Mouse (Mus musculus): ENCODE measurements at regions not wholly inside any gene's neighbourhood (a gene's known extent, or its start where the extent isn't known, plus 50 kb on each side); places are given as distances from the start of the nearest gene placed in this dataset.

DNA sequence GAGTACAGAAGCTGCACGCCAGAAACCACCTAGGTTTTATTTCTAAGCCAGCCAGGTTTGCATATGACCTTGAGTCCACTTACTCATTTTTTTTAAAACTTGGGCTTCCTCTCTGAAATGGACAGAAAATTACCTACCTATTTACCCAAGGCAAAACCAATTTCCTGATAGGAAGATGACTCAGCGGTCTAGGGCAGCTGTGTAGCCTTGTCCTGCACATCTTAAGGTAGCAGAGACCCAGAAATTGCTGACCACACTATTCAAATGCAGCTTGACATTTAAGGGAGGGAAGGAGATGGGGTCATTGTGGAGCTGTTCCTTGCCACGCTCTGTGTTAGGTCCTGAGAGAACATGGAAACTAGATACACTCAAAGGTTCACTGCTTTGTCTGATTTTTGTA, 98.1 kb upstream of the Fndc3a start:
- WGBS, result 74% methylated on average over 3 of the region's 3 CpGs
- H3K27ac ChIP-seq (ENCODE audit: low read length), result no peak overlapping the region
- H3K4me3 ChIP-seq (ENCODE audit: low read length), result no peak overlapping the region

DNA sequence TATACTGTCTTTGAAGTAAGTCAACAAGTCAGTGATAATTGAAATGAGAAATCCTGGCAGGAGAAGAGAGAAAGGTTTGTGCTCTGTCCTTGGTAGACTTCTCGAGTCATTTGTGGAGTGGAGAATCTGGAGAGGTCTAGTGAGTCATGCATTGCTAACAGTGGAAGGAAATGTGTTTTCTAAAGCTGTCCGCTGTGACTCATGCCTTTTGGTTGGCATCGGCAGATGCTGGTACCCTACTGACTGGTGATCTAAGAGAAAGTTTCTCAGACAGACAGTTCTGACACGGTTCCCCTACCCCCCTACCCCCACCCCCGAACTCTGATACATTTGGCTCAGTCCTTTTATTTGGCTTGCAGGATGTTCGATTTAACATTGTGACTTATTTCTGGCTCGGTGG, 97.5 kb upstream of the Fndc3a start:
- no peak overlapping the region for H3K4me3 ChIP-seq (ENCODE audit: low read length)
- H3K27me3 ChIP-seq (replicated peaks; ENCODE audit: control insufficient read depth, insufficient read depth, low read length), result no peaks in the 10 kb centered on the region
- H3K9ac ChIP-seq (ENCODE audit: low read depth, low read length), result no peak overlapping the region
- no peak overlapping the region for H3K4me2 ChIP-seq (ENCODE audit: low read depth, low read length)
- no peaks in the 10 kb centered on the region for H3K4me1 ChIP-seq (ENCODE audit: control insufficient read depth, insufficient read depth, low read length)
- ATAC-seq, result no peak
- H3K36me3 ChIP-seq (ENCODE audit: control insufficient read depth, insufficient read depth, low read length), result no peaks in the 10 kb centered on the region
- no peak overlapping the region for H3K27ac ChIP-seq (ENCODE audit: low read length)
- WGBS, result 82% methylated on average over 7 of the region's 7 CpGs
- H3K9me3 ChIP-seq (ENCODE audit: control insufficient read depth, low read length), result no peaks in the 10 kb centered on the region

More for the DNA sequence above, 98.1 kb upstream of the Fndc3a start:
- Histone ChIP-seq H3K9me3 (ENCODE audit: control insufficient read depth, low read length) (no peaks in the 10 kb centered on the region), H3K4me1 (ENCODE audit: control insufficient read depth, insufficient read depth, low read length) (no peaks in the 10 kb centered on the region), H3K36me3 (ENCODE audit: control insufficient read depth, insufficient read depth, low read length) (no peaks in the 10 kb centered on the region), H3K27me3 (replicated peaks; ENCODE audit: control insufficient read depth, insufficient read depth, low read length) (no peaks in the 10 kb centered on the region), H3K9ac (ENCODE audit: low read depth, low read length) (no peak overlapping the region), H3K4me2 (ENCODE audit: low read depth, low read length) (no peak overlapping the region)
- ATAC-seq, result no peak

DNA sequence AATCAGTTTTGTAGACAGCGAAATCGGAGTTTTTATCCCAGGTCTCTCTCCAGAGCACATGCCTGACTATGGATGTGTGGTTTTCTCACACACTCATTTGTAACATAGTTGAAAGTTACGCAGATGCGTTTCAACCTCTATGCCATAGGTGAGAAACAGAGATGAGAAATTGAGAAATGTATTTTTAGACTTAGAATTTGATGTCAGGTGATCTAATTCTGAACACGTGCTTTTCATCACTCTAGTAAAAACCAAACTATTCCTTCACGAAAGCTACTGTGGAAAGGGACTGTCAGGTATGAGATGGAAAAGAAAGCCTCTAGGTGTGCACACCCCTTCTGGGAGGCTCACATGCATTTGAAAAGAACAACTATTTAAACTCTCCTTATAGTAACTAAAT, 96.8 kb upstream of the Fndc3a start:
- no peak overlapping the region for H3K4me2 ChIP-seq (ENCODE audit: low read depth, low read length)
- no peaks in the 10 kb centered on the region for H3K36me3 ChIP-seq (ENCODE audit: control insufficient read depth, insufficient read depth, low read length)
- no peak overlapping the region for H3K9ac ChIP-seq (ENCODE audit: low read depth, low read length)
- H3K4me1 ChIP-seq (ENCODE audit: control insufficient read depth, insufficient read depth, low read length), result no peaks in the 10 kb centered on the region
- no peak overlapping the region for H3K4me3 ChIP-seq (ENCODE audit: low read length)
- H3K27ac ChIP-seq (ENCODE audit: low read length), result no peak overlapping the region
- 95% methylated on average over 6 of the region's 6 CpGs for WGBS
- no peaks in the 10 kb centered on the region for H3K9me3 ChIP-seq (ENCODE audit: control insufficient read depth, low read length)
- no peak for ATAC-seq
- no peaks in the 10 kb centered on the region for H3K27me3 ChIP-seq (replicated peaks; ENCODE audit: control insufficient read depth, insufficient read depth, low read length)

DNA sequence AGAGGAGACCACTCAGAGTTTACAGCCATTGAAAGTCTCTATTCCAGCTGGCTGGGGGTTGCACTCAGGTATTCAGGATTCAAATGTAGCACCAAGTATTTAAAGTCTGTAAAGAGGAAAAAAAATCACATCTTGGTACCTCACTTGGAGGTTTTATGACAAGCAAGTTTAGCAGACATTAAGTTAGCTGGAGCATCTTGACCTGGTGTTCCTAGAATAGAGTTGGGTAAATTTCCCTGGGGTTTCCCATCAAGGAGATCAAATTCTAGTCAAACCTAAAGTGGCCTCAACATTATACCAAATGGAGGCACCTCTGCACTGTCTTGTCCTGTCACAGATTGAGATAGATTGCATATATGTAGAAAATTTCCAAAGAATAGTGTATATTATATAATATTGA, 93.8 kb upstream of the Fndc3a start:
- no peaks in the 10 kb centered on the region for H3K36me3 ChIP-seq (ENCODE audit: control insufficient read depth, insufficient read depth, low read length)
- no peaks in the 10 kb centered on the region for H3K9me3 ChIP-seq (ENCODE audit: control insufficient read depth, low read length)
- no peak overlapping the region for H3K27ac ChIP-seq (ENCODE audit: low read length)
- no peak overlapping the region for H3K4me3 ChIP-seq (ENCODE audit: low read length)
- no peaks in the 10 kb centered on the region for H3K27me3 ChIP-seq (replicated peaks; ENCODE audit: control insufficient read depth, insufficient read depth, low read length)
- H3K4me1 ChIP-seq (ENCODE audit: control insufficient read depth, insufficient read depth, low read length), result no peaks in the 10 kb centered on the region
- no peak overlapping the region for H3K9ac ChIP-seq (ENCODE audit: low read depth, low read length)
- no peak overlapping the region for H3K4me2 ChIP-seq (ENCODE audit: low read depth, low read length)
- no peak for ATAC-seq

DNA sequence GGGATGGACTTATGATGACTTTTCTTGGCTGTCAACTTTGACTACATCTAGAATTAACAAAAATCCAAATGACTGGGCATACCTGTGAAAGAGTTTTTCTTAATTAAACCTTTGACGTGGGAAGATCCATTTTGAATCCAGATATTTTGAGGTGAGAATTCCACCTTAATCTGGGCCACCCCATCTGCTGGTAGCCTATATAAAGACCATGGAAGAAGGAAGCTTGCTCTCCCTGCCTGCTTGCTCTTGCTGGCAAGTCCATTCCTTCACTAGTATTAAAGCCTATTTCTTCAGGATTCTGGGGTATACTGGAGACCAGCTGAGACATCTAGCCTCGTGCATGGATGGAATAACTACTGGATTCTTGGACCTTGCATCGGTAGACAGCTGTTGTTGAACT, 80.9 kb upstream of the Fndc3a start:
- no peak overlapping the region for H3K4me2 ChIP-seq (ENCODE audit: low read depth, low read length)
- WGBS, result 74% methylated on average over 3 of the region's 3 CpGs
- H3K27ac ChIP-seq (ENCODE audit: low read length), result no peak overlapping the region
- H3K27me3 ChIP-seq (replicated peaks; ENCODE audit: control insufficient read depth, insufficient read depth, low read length), result no peaks in the 10 kb centered on the region
- no peak overlapping the region for H3K9ac ChIP-seq (ENCODE audit: low read depth, low read length)
- H3K4me3 ChIP-seq (ENCODE audit: low read length), result no peak overlapping the region
- H3K9me3 ChIP-seq (ENCODE audit: control insufficient read depth, low read length), result no peaks in the 10 kb centered on the region
- H3K4me1 ChIP-seq (ENCODE audit: control insufficient read depth, insufficient read depth, low read length), result no peaks in the 10 kb centered on the region
- no peak for ATAC-seq
- H3K36me3 ChIP-seq (ENCODE audit: control insufficient read depth, insufficient read depth, low read length), result no peaks in the 10 kb centered on the region

DNA sequence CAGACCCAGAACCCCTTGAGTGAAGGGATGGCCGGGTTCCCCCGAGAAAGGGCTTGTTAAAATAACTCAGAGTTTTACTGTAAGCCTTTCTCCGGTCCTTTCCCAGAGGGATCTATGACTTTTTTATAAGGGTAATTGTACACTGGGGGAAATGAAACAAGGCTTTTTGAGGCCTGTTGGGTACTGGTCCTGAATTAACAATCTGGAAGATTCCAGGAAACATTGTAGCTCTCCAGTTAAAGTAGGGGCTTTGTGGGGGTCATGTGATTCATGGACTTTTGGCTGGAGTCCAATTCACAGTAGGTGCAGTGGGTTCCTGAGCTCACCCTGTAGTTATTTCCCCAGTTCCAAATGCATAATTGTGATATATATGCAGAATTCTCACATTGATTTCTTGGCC, 77.1 kb upstream of the Fndc3a start:
- no peak for ATAC-seq
- Histone ChIP-seq H3K36me3 (ENCODE audit: control insufficient read depth, insufficient read depth, low read length) (no peaks in the 10 kb centered on the region), H3K9me3 (ENCODE audit: control insufficient read depth, low read length) (no peaks in the 10 kb centered on the region), H3K9ac (ENCODE audit: low read depth, low read length) (no peak overlapping the region), H3K4me2 (ENCODE audit: low read depth, low read length) (no peak overlapping the region), H3K4me3 (ENCODE audit: low read length) (no peak overlapping the region), H3K27me3 (replicated peaks; ENCODE audit: control insufficient read depth, insufficient read depth, low read length) (no peaks in the 10 kb centered on the region), H3K4me1 (ENCODE audit: control insufficient read depth, insufficient read depth, low read length) (no peaks in the 10 kb centered on the region; the same call in 1 of the 2 replicates), H3K27ac (ENCODE audit: low read length) (no peak overlapping the region)
- WGBS, result 88% methylated on average over 3 of the region's 3 CpGs

DNA sequence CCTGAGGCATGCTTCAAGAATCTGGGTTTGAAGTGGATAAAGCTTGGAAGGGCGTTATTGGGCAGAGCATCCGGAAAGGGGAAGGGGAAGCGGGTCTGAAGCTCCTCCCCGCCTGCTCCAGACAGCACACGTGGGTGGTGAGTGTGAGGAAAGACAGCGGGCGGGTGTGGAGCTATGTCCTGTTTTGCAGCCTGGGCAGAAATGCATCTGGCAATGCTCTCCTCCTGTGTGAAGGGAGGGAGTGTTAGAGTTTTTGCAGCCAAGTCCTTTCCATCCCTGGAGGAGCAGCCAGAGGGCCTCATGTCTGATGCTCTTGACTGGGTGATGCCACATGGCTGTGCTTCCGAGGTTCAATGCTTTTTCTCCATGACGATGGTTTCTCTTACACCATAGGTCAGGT, 73.4 kb upstream of the Fndc3a start:
- H3K27me3 ChIP-seq (replicated peaks; ENCODE audit: control insufficient read depth, insufficient read depth, low read length), result no peaks in the 10 kb centered on the region
- no peak overlapping the region for H3K9ac ChIP-seq (ENCODE audit: low read depth, low read length)
- no peak overlapping the region for H3K4me2 ChIP-seq (ENCODE audit: low read depth, low read length)
- H3K9me3 ChIP-seq (ENCODE audit: control insufficient read depth, low read length), result no peaks in the 10 kb centered on the region
- H3K36me3 ChIP-seq (ENCODE audit: control insufficient read depth, insufficient read depth, low read length), result no peaks in the 10 kb centered on the region
- H3K4me3 ChIP-seq (ENCODE audit: low read length), result no peak overlapping the region
- H3K27ac ChIP-seq (ENCODE audit: low read length), result no peak overlapping the region
- peak; percentile 59; the same call in 1 of the 2 replicates for ATAC-seq
- H3K4me1 ChIP-seq (ENCODE audit: control insufficient read depth, insufficient read depth, low read length), result no peaks in the 10 kb centered on the region; the same call in 1 of the 2 replicates
- WGBS, result 43% methylated on average over 9 of the region's 9 CpGs

DNA sequence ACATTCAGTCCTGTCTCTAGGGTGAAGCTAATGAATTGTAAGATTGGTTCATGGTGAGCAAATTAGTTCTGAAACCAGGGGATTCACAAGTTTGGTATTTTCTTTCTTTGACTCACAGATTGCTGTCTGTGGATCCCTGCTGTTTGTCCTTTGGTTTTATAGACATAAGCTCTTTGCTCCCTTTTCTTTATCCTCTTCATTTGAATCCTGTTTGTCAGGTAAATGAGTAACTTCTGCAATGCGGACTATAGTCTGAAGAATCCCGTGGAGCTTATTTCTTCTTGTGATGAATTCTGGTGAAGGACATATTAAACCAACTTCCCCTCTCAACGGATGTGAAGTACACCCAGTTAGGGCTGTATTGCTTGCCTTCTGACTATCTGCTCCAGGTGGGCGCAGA, 69.6 kb upstream of the Fndc3a start:
- H3K4me3 ChIP-seq (ENCODE audit: low read length), result no peak overlapping the region
- no peak overlapping the region for H3K9ac ChIP-seq (ENCODE audit: low read depth, low read length)
- H3K4me2 ChIP-seq (ENCODE audit: low read depth, low read length), result no peak overlapping the region
- H3K4me1 ChIP-seq (ENCODE audit: control insufficient read depth, insufficient read depth, low read length), result no peaks in the 10 kb centered on the region; the same call in 1 of the 2 replicates
- H3K36me3 ChIP-seq (ENCODE audit: control insufficient read depth, insufficient read depth, low read length), result no peaks in the 10 kb centered on the region
- no peaks in the 10 kb centered on the region for H3K9me3 ChIP-seq (ENCODE audit: control insufficient read depth, low read length)
- WGBS, result 73% methylated on average over 4 of the region's 4 CpGs
- H3K27ac ChIP-seq (ENCODE audit: low read length), result no peak overlapping the region
- ATAC-seq, result no peak
- H3K27me3 ChIP-seq (replicated peaks; ENCODE audit: control insufficient read depth, insufficient read depth, low read length), result no peaks in the 10 kb centered on the region

DNA sequence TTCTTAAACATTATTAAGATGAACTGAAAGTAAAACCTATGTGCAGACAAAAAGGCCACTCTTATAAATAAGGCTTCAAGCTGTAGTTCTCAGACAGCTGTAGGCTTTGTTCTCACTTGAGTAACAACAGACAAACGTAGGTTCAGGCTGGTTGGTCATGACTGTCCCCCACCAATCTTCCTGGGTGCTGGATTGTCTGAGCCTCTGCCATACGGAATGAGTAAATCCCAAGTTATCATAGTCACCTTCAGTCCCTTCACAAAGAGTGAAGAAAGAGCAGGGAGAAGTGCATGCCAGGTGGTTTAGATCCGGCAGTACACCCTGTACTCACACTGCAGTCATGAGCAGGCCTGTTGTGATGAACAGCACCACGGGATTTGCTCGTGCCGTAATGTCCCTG, 69.0 kb upstream of the Fndc3a start:
- Histone ChIP-seq H3K36me3 (ENCODE audit: control insufficient read depth, insufficient read depth, low read length) (no peaks in the 10 kb centered on the region), H3K4me3 (ENCODE audit: low read length) (no peak overlapping the region), H3K27ac (ENCODE audit: low read length) (no peak overlapping the region), H3K9me3 (ENCODE audit: control insufficient read depth, low read length) (no peaks in the 10 kb centered on the region), H3K4me2 (ENCODE audit: low read depth, low read length) (no peak overlapping the region), H3K9ac (ENCODE audit: low read depth, low read length) (no peak overlapping the region), H3K4me1 (ENCODE audit: control insufficient read depth, insufficient read depth, low read length) (no peaks in the 10 kb centered on the region; the same call in 1 of the 2 replicates), H3K27me3 (replicated peaks; ENCODE audit: control insufficient read depth, insufficient read depth, low read length) (no peaks in the 10 kb centered on the region)
- 77% methylated on average over 6 of the region's 6 CpGs for WGBS
- ATAC-seq, result no peak

DNA sequence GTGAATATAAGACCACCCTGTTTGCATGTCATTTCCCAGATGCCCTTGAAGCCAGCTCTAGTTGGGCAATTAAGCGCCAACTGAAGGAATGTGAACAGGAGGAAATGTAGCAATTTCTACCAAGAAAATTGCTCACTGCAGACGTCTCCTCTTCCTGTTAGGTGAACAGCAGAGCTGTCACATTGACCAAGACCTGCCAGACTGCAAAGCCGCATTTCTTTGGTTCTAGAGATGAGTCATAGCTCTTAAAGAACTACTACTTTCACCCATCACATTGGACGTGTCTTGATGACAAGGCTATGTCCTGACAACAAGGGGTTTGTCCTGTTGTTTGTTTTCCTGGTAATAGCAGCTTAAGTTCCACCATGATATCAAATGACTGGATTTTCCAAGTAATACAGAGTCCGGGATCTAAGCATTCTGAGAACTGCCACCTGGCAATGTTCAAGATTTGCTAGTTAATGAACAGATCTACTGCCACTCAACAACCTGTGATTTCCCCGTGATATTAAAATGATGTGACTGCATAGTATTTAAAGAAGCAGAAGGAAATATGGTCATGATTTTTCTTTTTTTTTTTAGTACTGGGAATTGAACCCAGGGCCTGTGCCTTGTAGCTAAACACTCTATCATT, 68.2 kb upstream of the Fndc3a start:
- no peak overlapping the region for H3K27ac ChIP-seq (ENCODE audit: low read length)
- H3K4me2 ChIP-seq (ENCODE audit: low read depth, low read length), result no peak overlapping the region
- H3K9ac ChIP-seq (ENCODE audit: low read depth, low read length), result no peak overlapping the region
- no peaks in the 10 kb centered on the region; the same call in 1 of the 2 replicates for H3K4me1 ChIP-seq (ENCODE audit: control insufficient read depth, insufficient read depth, low read length)
- H3K9me3 ChIP-seq (ENCODE audit: control insufficient read depth, low read length), result no peaks in the 10 kb centered on the region
- no peak for ATAC-seq
- no peak overlapping the region for H3K4me3 ChIP-seq (ENCODE audit: low read length)
- H3K36me3 ChIP-seq (ENCODE audit: control insufficient read depth, insufficient read depth, low read length), result no peaks in the 10 kb centered on the region
- WGBS, result 76% methylated on average over 6 of the region's 6 CpGs
- no peaks in the 10 kb centered on the region for H3K27me3 ChIP-seq (replicated peaks; ENCODE audit: control insufficient read depth, insufficient read depth, low read length)
